Mouse (Mus musculus) CH12.LX (cell line): ENCODE data around the gene Eif5.

Experiments used
- CTCF ChIP-seq, 2 experiments: IDR thresholded peaks in 1 of 2; conservative IDR thresholded peaks in 1 of 2; 2 replicates each; pipeline ENCODE4 v1.5.1; 2011 to 2012; ENCODE audit warnings: low read depth in 2 of 2, low read length in 2 of 2, improper control_type of control experiment in 1 of 2, inconsistent platforms in 1 of 2, mild to moderate bottlenecking in 1 of 2, moderate library complexity in 1 of 2
- E2F4 ChIP-seq: IDR thresholded peaks from 2 replicates; pipeline ENCODE4 v1.6.1; 2011; ENCODE audit warnings: low read depth, low read length, improper control_type of control experiment; ENCODE audit not compliant: insufficient replicate concordance
- EP300 ChIP-seq: IDR thresholded peaks from 2 replicates; pipeline ENCODE4 v1.6.1; 2011; ENCODE audit warnings: low read length, improper control_type of control experiment
- HCFC1 ChIP-seq: IDR thresholded peaks from 2 replicates; pipeline ENCODE4 v1.6.1; 2012; ENCODE audit warnings: low read depth, mild to moderate bottlenecking, inconsistent platforms, low read length, improper control_type of control experiment
- JUN ChIP-seq: IDR thresholded peaks from 2 replicates; pipeline ENCODE4 v1.6.1; 2011; ENCODE audit warnings: low read depth, mild to moderate bottlenecking, low read length, improper control_type of control experiment, moderate library complexity; ENCODE audit not compliant: insufficient read depth
- MAX ChIP-seq: IDR thresholded peaks from 2 replicates; pipeline ENCODE4 v1.6.1; 2011; ENCODE audit warnings: low read length, improper control_type of control experiment
- MAZ ChIP-seq: IDR thresholded peaks from 2 replicates; pipeline ENCODE4 v1.6.1; 2012; ENCODE audit warnings: low read depth, mild to moderate bottlenecking, inconsistent platforms, low read length, improper control_type of control experiment, moderate library complexity
- NELFE ChIP-seq: IDR thresholded peaks from 2 replicates; pipeline ENCODE4 v1.6.1; 2011; ENCODE audit warnings: low read depth, low read length, improper control_type of control experiment
- PAX5 ChIP-seq: IDR thresholded peaks from 2 replicates; pipeline ENCODE4 v1.6.1; 2012; ENCODE audit warnings: low read length, inconsistent platforms, mixed read lengths
- POLR2A ChIP-seq: IDR thresholded peaks from 2 replicates; pipeline ENCODE4 v1.6.1; 2011; ENCODE audit warnings: low read depth, mild to moderate bottlenecking, improper control_type of control experiment, low read length
- RCOR1 ChIP-seq: conservative IDR thresholded peaks from 2 replicates; pipeline ENCODE4 v1.6.1; 2012; ENCODE audit warnings: low read depth, mild to moderate bottlenecking, inconsistent platforms, low read length, improper control_type of control experiment
- TCF12 ChIP-seq: IDR thresholded peaks from 2 replicates; pipeline ENCODE4 v1.6.1; 2014; ENCODE audit warnings: low read depth, mild to moderate bottlenecking, inconsistent platforms, low read length, improper control_type of control experiment
- USF2 ChIP-seq: conservative IDR thresholded peaks from 2 replicates; pipeline ENCODE4 v1.6.1; 2011; ENCODE audit warnings: low read depth, low read length, improper control_type of control experiment
- ZMIZ1 ChIP-seq: IDR thresholded peaks from 2 replicates; pipeline ENCODE4 v1.6.1; 2012; ENCODE audit warnings: low read depth, mild to moderate bottlenecking, inconsistent platforms, low read length, improper control_type of control experiment

DNA sequence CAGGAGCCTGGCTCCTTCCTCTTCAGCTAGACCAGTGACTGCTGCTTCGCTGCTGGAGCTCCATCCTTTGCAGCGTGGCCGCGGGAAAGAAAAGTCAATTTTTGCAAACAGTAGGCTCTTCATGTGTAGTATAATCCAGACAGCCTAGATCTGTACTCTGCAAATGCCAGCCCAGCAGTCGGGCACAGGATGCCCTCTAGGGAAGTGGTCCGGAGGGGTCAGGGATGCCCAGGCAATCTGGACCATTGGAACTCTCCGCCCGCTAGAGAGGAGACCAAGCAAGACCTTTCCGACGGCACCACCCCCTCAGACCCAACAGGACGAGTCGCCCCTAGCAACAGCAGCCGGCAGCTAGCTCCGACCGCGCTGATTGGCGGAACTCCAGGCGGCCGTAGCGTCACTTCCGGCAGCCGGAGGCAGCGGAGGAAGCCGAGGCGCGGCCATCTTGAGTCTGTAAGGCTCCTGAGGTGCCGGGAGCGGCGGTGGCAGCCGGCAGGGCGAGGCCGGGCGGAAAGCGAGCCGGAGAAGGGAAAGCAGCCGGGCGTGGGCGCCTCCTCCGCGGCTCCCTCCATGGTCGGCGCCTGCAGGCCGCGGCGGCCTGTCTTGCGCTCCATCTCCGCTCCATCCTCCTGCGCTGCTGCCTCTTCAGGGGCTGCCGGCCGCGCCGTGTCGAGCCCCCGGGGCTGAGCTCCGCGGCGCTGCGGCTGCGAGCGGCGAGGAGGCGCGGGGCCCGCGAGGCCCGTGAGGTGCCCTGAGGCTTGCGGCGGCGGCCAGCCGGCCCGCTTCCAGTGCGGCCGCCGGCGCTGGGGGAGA is 36.5 kb downstream of the Eif5 start, which contains the start of gene Mark3:
- no peak for TF ChIP-seq JUN
- no peak for TF ChIP-seq CTCF (conservative IDR thresholded peaks at IDR 0.05 in 1 of 2, IDR thresholded peaks at IDR 0.05 in 1 of 2; ENCODE audit: low read depth in 2 of 2, low read length in 2 of 2)
- TF ChIP-seq EP300 = no peak
- no peak for TF ChIP-seq USF2
- TF ChIP-seq POLR2A = peak; percentile 89
- TF ChIP-seq ZMIZ1 = peak; percentile 72
- TF ChIP-seq TCF12 = peak; percentile 73
- TF ChIP-seq RCOR1 = no peak
- TF ChIP-seq MAX = peak; percentile 31; the same call in 1 of the 2 replicates
- TF ChIP-seq E2F4 = no peak
- TF ChIP-seq HCFC1 = peak; percentile 78
- peak; percentile 89 for TF ChIP-seq NELFE
- no peak for TF ChIP-seq MAZ
- TF ChIP-seq PAX5 = no peak
